Mouse (Mus musculus) CH12.LX (cell line): Measurements from ENCODE around the gene Abhd14b. TPM values are rescaled to one million over a fixed set of nuclear protein-coding genes. Genes with fewer than 3 reads are reported as not detected.

Source experiments
- DNase-seq: peaks from one replicate; pipeline ENCODE4 v3.0.0-alpha.2; 2013; ENCODE audit errors: extremely low read depth
- H3K27ac ChIP-seq: 2 replicates; pipeline ENCODE4 v1.5.1; 2012; ENCODE audit warnings: low read depth, mild to moderate bottlenecking, control low read depth, moderate library complexity; ENCODE audit not compliant: insufficient read depth
- H3K27me3 ChIP-seq: replicated peaks from 2 replicates; pipeline ENCODE3; 2012; ENCODE audit warnings: inconsistent platforms
- H3K36me3 ChIP-seq, 2 experiments: replicated peaks in 1 of 2; 2 replicates each; pipeline versions ENCODE3 to v1.6.1; 2012; ENCODE audit warnings: inconsistent platforms in 1 of 2, low read length in 1 of 2, mild to moderate bottlenecking in 1 of 2, mixed read lengths in 1 of 2, moderate library complexity in 1 of 2; ENCODE audit not compliant: control insufficient read depth in 1 of 2, insufficient read depth in 1 of 2
- H3K4me1 ChIP-seq, 2 experiments: 2 replicates each; pipeline ENCODE4 v1.6.1; 2012; ENCODE audit warnings: inconsistent platforms in 1 of 2, moderate library complexity in 1 of 2; ENCODE audit not compliant: insufficient read depth in 2 of 2, control insufficient read depth in 1 of 2
- H3K4me2 ChIP-seq: 2 replicates; pipeline ENCODE4 v1.6.1; 2012; ENCODE audit warnings: low read depth, mild to moderate bottlenecking, control low read depth; ENCODE audit not compliant: poor library complexity, insufficient read depth, severe bottlenecking
- H3K4me3 ChIP-seq, 3 experiments: fragments of 150-350 bp in 1 of 3; sonication (generic) in 1 of 3; replicated peaks in 1 of 3; 2 replicates each; pipeline versions ENCODE3 to v1.5.1; 2011 to 2012; ENCODE audit warnings: low read depth in 2 of 3, low read length in 2 of 3, mild to moderate bottlenecking in 2 of 3, moderate library complexity in 2 of 3, control low read depth in 1 of 3, improper control_type of control experiment in 1 of 3, inconsistent platforms in 1 of 3, mixed read lengths in 1 of 3; ENCODE audit not compliant: poor library complexity in 1 of 3
- H3K79me2 ChIP-seq: replicated peaks from 2 replicates; pipeline ENCODE4 v1.6.1; 2012; ENCODE audit warnings: mild to moderate bottlenecking, moderate library complexity; ENCODE audit not compliant: control insufficient read depth, poor library complexity, insufficient read depth, severe bottlenecking; ENCODE audit errors: extremely low read depth
- H3K9ac ChIP-seq: 2 replicates; pipeline ENCODE4 v1.6.1; 2012; ENCODE audit warnings: low read depth, mild to moderate bottlenecking, control low read depth, moderate library complexity; ENCODE audit not compliant: insufficient read depth
- H3K9me3 ChIP-seq: replicated peaks from 2 replicates; pipeline ENCODE3; 2012; ENCODE audit warnings: low read length, inconsistent platforms, mixed read lengths
- CHD1 ChIP-seq: IDR thresholded peaks from 2 replicates; pipeline ENCODE4 v1.6.1; 2012; ENCODE audit warnings: low read depth, low read length, improper control_type of control experiment, inconsistent platforms
- CTCF ChIP-seq, 2 experiments: IDR thresholded peaks in 1 of 2; conservative IDR thresholded peaks in 1 of 2; 2 replicates each; pipeline ENCODE4 v1.5.1; 2011 to 2012; ENCODE audit warnings: low read depth in 2 of 2, low read length in 2 of 2, improper control_type of control experiment in 1 of 2, inconsistent platforms in 1 of 2, mild to moderate bottlenecking in 1 of 2, moderate library complexity in 1 of 2
- E2F4 ChIP-seq: IDR thresholded peaks from 2 replicates; pipeline ENCODE4 v1.6.1; 2011; ENCODE audit warnings: low read depth, low read length, improper control_type of control experiment; ENCODE audit not compliant: insufficient replicate concordance
- ELF1 ChIP-seq: IDR thresholded peaks from 2 replicates; pipeline ENCODE4 v1.6.1; 2014; ENCODE audit warnings: low read depth, mild to moderate bottlenecking, inconsistent platforms, low read length, improper control_type of control experiment
- ETS1 ChIP-seq: conservative IDR thresholded peaks from 2 replicates; pipeline ENCODE4 v1.6.1; 2012; ENCODE audit warnings: low read depth, mild to moderate bottlenecking, inconsistent platforms, low read length, improper control_type of control experiment, moderate library complexity
- GABPA ChIP-seq: IDR thresholded peaks from 2 replicates; pipeline ENCODE4 v1.6.1; 2012; ENCODE audit warnings: low read depth, low read length, improper control_type of control experiment, inconsistent platforms; ENCODE audit not compliant: insufficient replicate concordance
- JUN ChIP-seq: IDR thresholded peaks from 2 replicates; pipeline ENCODE4 v1.6.1; 2011; ENCODE audit warnings: low read depth, mild to moderate bottlenecking, low read length, improper control_type of control experiment, moderate library complexity; ENCODE audit not compliant: insufficient read depth
- KAT2A ChIP-seq: IDR thresholded peaks from 2 replicates; pipeline ENCODE4 v1.6.1; 2012; ENCODE audit warnings: low read length, improper control_type of control experiment, inconsistent platforms; ENCODE audit not compliant: insufficient replicate concordance
- MAFK ChIP-seq: IDR thresholded peaks from 2 replicates; pipeline ENCODE4 v1.6.1; 2011; ENCODE audit warnings: low read length, improper control_type of control experiment; ENCODE audit not compliant: insufficient replicate concordance
- MAX ChIP-seq: IDR thresholded peaks from 2 replicates; pipeline ENCODE4 v1.6.1; 2011; ENCODE audit warnings: low read length, improper control_type of control experiment
- MAZ ChIP-seq: IDR thresholded peaks from 2 replicates; pipeline ENCODE4 v1.6.1; 2012; ENCODE audit warnings: low read depth, mild to moderate bottlenecking, inconsistent platforms, low read length, improper control_type of control experiment, moderate library complexity
- MXI1 ChIP-seq: IDR thresholded peaks from 2 replicates; pipeline ENCODE4 v1.6.1; 2011; ENCODE audit warnings: mild to moderate bottlenecking, low read depth, low read length, improper control_type of control experiment
- NELFE ChIP-seq: IDR thresholded peaks from 2 replicates; pipeline ENCODE4 v1.6.1; 2011; ENCODE audit warnings: low read depth, low read length, improper control_type of control experiment
- RAD21 ChIP-seq: IDR thresholded peaks from 2 replicates; pipeline ENCODE4 v1.6.1; 2011; ENCODE audit warnings: low read depth, mild to moderate bottlenecking, low read length, improper control_type of control experiment, moderate library complexity
- SMC3 ChIP-seq: IDR thresholded peaks from 2 replicates; pipeline ENCODE4 v1.6.1; 2011; ENCODE audit warnings: low read depth, low read length, improper control_type of control experiment
- USF1 ChIP-seq: IDR thresholded peaks from 2 replicates; pipeline ENCODE4 v1.6.1; 2014; ENCODE audit warnings: low read depth, mild to moderate bottlenecking, inconsistent platforms, low read length, improper control_type of control experiment
- USF2 ChIP-seq: conservative IDR thresholded peaks from 2 replicates; pipeline ENCODE4 v1.6.1; 2011; ENCODE audit warnings: low read depth, low read length, improper control_type of control experiment
- ZKSCAN1 ChIP-seq: IDR thresholded peaks from 2 replicates; pipeline ENCODE4 v1.6.1; 2012; ENCODE audit warnings: low read depth, inconsistent platforms, low read length, improper control_type of control experiment, borderline replicate concordance
- ZMIZ1 ChIP-seq: IDR thresholded peaks from 2 replicates; pipeline ENCODE4 v1.6.1; 2012; ENCODE audit warnings: low read depth, mild to moderate bottlenecking, inconsistent platforms, low read length, improper control_type of control experiment
- ZNF384 ChIP-seq: IDR thresholded peaks from 2 replicates; pipeline ENCODE4 v1.6.1; 2012; ENCODE audit warnings: low read depth, low read length, improper control_type of control experiment, inconsistent platforms
- dilution Hi-C: fragments of 300-500 bp; cut with MboI; formaldehyde crosslinking; loops from 2 replicates; pipeline ENCODE4 v1.14.3; 2020; ENCODE audit warnings: low sequenced_read_pairs; ENCODE audit not compliant: extremely low pct_unique_long_range_greater_than_20kb, extremely low pct_ligation_motif_present
- in situ Hi-C: fragments of 300-500 bp; cut with MboI; formaldehyde crosslinking; loops from 3 replicates; pipeline ENCODE4 v1.14.3; 2019; ENCODE audit warnings: low sequenced_read_pairs, low pct_ligation_motif_present, low pct_unique_long_range_greater_than_20kb, mixed read lengths
- polyA plus RNA-seq: library from polyadenylated mRNA; unstranded; fragments of >175 nt; gene quantifications from 2 replicates; pipeline ENCODE4 v1.2.1, GENCODE M21; 2012; ENCODE audit warnings: low read depth; ENCODE audit not compliant: insufficient read length
- total RNA-seq, 2 experiments: library from RNA; depleted of rRNA; stranded (reverse); fragments of 300-350 nt in 1 of 2; fragments of >200 nt in 1 of 2; gene quantifications; 2 replicates each; pipeline ENCODE4 v1.2.3; 2012 to 2014

Abhd14b gene
- total and polyA plus RNA-seq, 3 experiments, result 2.9 to 5.4 (median 5.3) TPM

GRCm38 (mm10) chr9:106457163-106457559, 9.9 kb downstream of the Abhd14b start:
- dilution Hi-C loops (no loop called here), in situ Hi-C loops (no loop called here)
- TF ChIP-seq USF1, result no peak
- TF ChIP-seq E2F4, result no peak
- no peak for TF ChIP-seq KAT2A
- no peak for TF ChIP-seq MAZ
- no peak for TF ChIP-seq ELF1
- TF ChIP-seq JUN, result no peak
- no peak for TF ChIP-seq ZKSCAN1
- TF ChIP-seq CHD1, result no peak
- no peak for TF ChIP-seq USF2
- no peak for TF ChIP-seq CTCF (conservative IDR thresholded peaks at IDR 0.05 in 1 of 2, IDR thresholded peaks at IDR 0.05 in 1 of 2; ENCODE audit: low read depth in 2 of 2, low read length in 2 of 2)
- no peak for TF ChIP-seq NELFE
- no peak for TF ChIP-seq RAD21
- no peak for TF ChIP-seq MXI1
- no peak for TF ChIP-seq ZMIZ1
- no peak for TF ChIP-seq ZNF384
- no peak for TF ChIP-seq ETS1
- TF ChIP-seq SMC3, result no peak
- TF ChIP-seq MAFK, result no peak
- no peak for TF ChIP-seq GABPA
- no peak for DNase-seq
- Histone ChIP-seq H3K9ac (no peak overlapping the region), H3K4me1 (peaks cover 27 to 57% of the 10 kb centered on the region in 2 experiments), H3K27me3 (no peaks in the 10 kb centered on the region), H3K79me2 (no peaks in the 10 kb centered on the region), H3K9me3 (no peaks in the 10 kb centered on the region), H3K4me3 (no peak overlapping the region), H3K27ac (no peak overlapping the region), H3K4me2 (no peak overlapping the region), H3K36me3 (peaks cover 15 to 52% of the 10 kb centered on the region in 2 experiments)

DNA sequence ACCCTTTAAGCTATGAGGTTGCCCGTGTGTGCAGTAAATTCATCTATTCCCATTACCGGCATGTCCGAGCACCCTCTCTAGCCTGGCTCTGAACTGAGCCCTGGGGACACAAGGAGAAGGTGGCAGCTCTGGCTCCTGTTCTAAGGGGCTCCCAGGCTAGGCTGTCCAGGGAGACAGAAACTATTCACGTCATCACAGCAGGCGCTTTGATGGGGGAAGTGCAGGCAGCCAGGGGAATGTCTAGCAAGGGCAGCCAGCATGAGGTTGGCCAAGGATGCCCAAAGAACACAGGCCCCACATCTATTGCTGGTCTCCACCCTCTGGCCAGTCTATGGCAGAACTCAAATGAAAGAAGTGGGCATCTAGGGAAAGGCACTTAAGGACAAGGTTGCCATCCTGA, 10.7 kb downstream of the Abhd14b start:
- no peaks in the 10 kb centered on the region for H3K79me2 ChIP-seq
- no peak for DNase-seq

More for the DNA sequence above, 10.7 kb downstream of the Abhd14b start:
- Histone ChIP-seq H3K36me3 (peaks cover 20 to 58% of the 10 kb centered on the region in 2 experiments), H3K4me2 (no peak overlapping the region), H3K4me1 (peaks cover 20 to 49% of the 10 kb centered on the region in 2 experiments), H3K27ac (no peak overlapping the region), H3K9ac (no peak overlapping the region), H3K27me3 (no peaks in the 10 kb centered on the region), H3K4me3 (no peak overlapping the region), H3K9me3 (no peaks in the 10 kb centered on the region)
- in situ Hi-C loops, result no loop called here
- dilution Hi-C loops, result no loop called here
- TF ChIP-seq JUN, result no peak
- TF ChIP-seq USF2, result no peak
- TF ChIP-seq NELFE, result no peak
- TF ChIP-seq MAX, result no peak
- no peak for TF ChIP-seq CTCF (conservative IDR thresholded peaks at IDR 0.05 in 1 of 2, IDR thresholded peaks at IDR 0.05 in 1 of 2; ENCODE audit: low read depth in 2 of 2, low read length in 2 of 2)
